Mouse (Mus musculus) megakaryocyte-erythroid progenitor cell, adult 5 weeks (primary cell): ENCODE measurements around the gene Serpinb7. TPM values are rescaled to one million over a fixed set of nuclear protein-coding genes. Genes with fewer than 3 reads are reported as not detected.

Source experiments
- polyA plus RNA-seq: library from polyadenylated mRNA; stranded (reverse); fragments of >175 nt; gene quantifications from 2 replicates; pipeline ENCODE4 v1.2.3, GENCODE M21; 2012

Serpinb7 gene
- not detected in 2 replicates for polyA plus RNA-seq

GRCm38 (mm10) chr1:107399355-107399754 lies at the start of gene Serpinb7:
Gene Serpinb7, plus strand, starts transcription at chr1:107399655.

GRCm38 (mm10) chr1:107360898-107361297 lies 38.6 kb upstream of the Serpinb7 start, which contains the start of gene Serpinb11:
Gene Serpinb11, plus strand, starts transcription at chr1:107361198.

Other genes starting within 250 kb of the Serpinb7 start
- not detected in 2 replicates for gene Serpinb3b, start 121.3 kb upstream of the Serpinb7 start, polyA plus RNA-seq
- not detected in 2 replicates for gene Serpinb3c, start 121.3 kb upstream of the Serpinb7 start, polyA plus RNA-seq
- gene Serpinb11, start 38.5 kb upstream of the Serpinb7 start, polyA plus RNA-seq, result not detected in 2 replicates
- gene Serpinb2, start 111.8 kb downstream of the Serpinb7 start, polyA plus RNA-seq, result 0.02 and 0.21 TPM in 2 replicates
- gene Serpinb8, start 190.4 kb downstream of the Serpinb7 start, polyA plus RNA-seq, result 0.09 TPM in 1 of 2 replicates, not detected in the other